Mouse (Mus musculus) monocyte, adult 5-6 weeks (primary cell): ENCODE data around the gene Mef2b. TPM values are rescaled to one million over a fixed set of nuclear protein-coding genes. Genes with fewer than 3 reads are reported as not detected.
A peak's percentile ranks its signal among the peaks of the same experiment; 100 is the strongest.
"Not testable (repeated sequence)": the region's sequence is repeated elsewhere in the genome, so short reads cannot be mapped to it uniquely, and the experiment has no call there.

Experiments used
- ATAC-seq: fragments of 153-309, 156-312 bp; replicated peaks from 2 replicates; pipeline ENCODE4 v1.8.0; 2017; ENCODE audit warnings: mild to moderate bottlenecking; ENCODE audit not compliant: low TSS enrichment, insufficient number of reproducible peaks, severe bottlenecking, poor library complexity, low FRiP score
- total RNA-seq: library from RNA; stranded (forward); fragments of 200-1000, 200-491, 200-594 nt; gene quantifications from 3 replicates; pipeline ENCODE4 v1.2.3, GENCODE M21; 2017

Gene Mef2b
- total RNA-seq, 1 experiment from 2014 or later: 1.5 TPM

- ATAC-seq: no peak
Observed at GRCm38 (mm10) chr8:70211275-70211674, 71.8 kb downstream of the Mef2b start.

DNA sequence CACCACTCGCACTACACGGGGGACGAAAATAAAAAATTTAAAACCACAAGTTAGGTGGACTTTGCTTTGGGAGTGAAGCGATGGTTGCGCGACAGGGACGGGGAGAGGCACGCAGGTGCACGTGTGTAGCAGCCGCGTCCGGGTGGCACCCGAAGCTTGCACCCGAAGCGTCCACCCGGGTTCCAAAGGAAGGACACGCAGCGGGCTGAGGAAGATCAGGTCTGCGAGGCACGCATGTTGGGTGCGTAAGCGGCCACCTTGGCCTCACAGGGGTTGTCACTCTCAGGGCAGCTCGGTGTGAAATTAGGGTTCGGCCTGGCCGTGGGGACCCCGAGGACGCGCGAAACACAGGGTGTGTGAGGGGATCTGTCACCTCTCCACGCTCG is 72.2 kb downstream of the Mef2b start:
- no peak for ATAC-seq

- ATAC-seq: peak; percentile 90
Observed at GRCm38 (mm10) chr8:70212112-70213055, 72.9 kb downstream of the Mef2b start, which contains the start of gene Slc25a42. Gene Slc25a42, minus strand, starts transcription at chr8:70212305.

DNA sequence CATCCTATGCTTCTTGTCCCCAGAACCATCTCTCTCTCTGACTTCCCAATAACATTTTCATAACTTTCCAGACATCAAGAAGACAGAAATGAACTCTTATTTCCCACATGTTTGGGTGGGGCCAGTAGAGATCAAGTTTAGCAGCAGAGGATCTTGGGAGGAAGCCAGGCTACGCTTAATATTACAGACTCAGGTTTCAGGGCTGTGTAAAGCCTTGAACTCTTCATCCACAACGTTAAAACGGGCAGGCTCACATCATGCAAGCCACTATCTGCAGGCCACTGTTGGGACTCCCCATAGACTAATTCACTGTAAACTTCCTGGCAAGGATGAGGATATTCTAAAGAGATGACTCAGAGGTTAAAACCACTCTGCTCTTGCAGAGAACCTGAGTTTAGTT is 74.9 kb downstream of the Mef2b start:
- no peak for ATAC-seq

DNA sequence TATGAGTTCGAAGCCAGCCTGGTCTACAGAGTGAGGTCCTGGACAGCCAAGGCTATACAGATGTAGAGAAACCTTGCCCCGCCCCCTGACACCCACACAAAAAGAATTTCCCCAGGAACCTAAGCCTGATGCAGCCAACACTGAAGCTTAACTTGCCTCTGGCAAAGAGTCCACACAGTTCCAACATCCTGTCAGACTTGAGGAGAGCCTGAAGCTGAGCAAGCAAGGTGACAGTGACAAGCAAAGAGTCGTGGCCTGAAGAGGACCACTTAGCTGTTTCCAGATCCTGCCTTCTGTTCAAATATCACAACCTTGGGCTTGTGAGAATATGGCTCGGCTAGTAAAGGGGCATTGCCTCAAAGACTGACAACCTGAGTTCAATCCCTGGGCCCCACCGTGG is 75.6 kb downstream of the Mef2b start:
- ATAC-seq: no peak

DNA sequence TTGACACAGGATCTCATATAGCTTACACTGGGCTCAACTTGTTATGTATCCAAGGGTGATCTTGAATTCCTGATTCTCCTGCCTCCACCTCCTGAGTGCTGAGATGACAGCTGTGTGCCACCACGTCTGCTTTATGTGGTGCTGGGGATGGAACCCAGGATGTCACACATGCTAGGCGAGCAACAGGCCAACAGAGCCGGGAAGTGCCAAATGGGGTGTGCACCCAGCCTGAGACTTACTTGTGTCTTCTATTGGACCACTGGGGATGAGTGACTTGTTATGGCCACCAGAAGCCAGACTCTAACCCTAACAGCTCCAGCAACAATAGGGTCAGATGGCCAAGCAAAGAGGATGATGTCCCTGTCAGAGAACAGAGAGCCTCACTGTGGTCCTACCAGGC is 76.7 kb downstream of the Mef2b start:
- not testable (repeated sequence) for ATAC-seq

- no peak for ATAC-seq
Observed at GRCm38 (mm10) chr8:70216566-70216965, 77.1 kb downstream of the Mef2b start.

Other genes with a start within 250 kb of the Mef2b start
- 0.95 to 1.6 TPM (median 1.1 TPM) in 3 replicates for gene Tssk6, start 237.5 kb upstream of the Mef2b start, total RNA-seq
- gene Ndufa13, start 237.2 kb upstream of the Mef2b start, total RNA-seq: 91.2 to 131 TPM (median 108 TPM) in 3 replicates
- not detected in 3 replicates for gene Yjefn3, start 237.0 kb upstream of the Mef2b start, total RNA-seq
- 65.6 to 93.7 TPM (median 68.3 TPM) in 3 replicates for gene Gatad2a, start 143.3 kb upstream of the Mef2b start, total RNA-seq
- gene Mau2, start 97.0 kb upstream of the Mef2b start, total RNA-seq: 58.1 to 68.4 TPM (median 66.0 TPM) in 3 replicates
- gene Sugp1, start 96.9 kb upstream of the Mef2b start, total RNA-seq: 32.1 to 49.3 TPM (median 38.7 TPM) in 3 replicates
- 3.2 to 3.9 TPM in 2 of 3 replicates, not detected in the other for gene Tm6sf2, start 66.8 kb upstream of the Mef2b start, total RNA-seq
- gene Hapln4, start 56.3 kb upstream of the Mef2b start, total RNA-seq: not detected in 3 replicates
- gene Ncan, start 18.8 kb upstream of the Mef2b start, total RNA-seq: not detected in 3 replicates
- 6.0 to 12.0 TPM (median 11.1 TPM) in 3 replicates for gene Nr2c2ap, start 8.4 kb upstream of the Mef2b start, total RNA-seq
- gene Rfxank, start 557 bp upstream of the Mef2b start, total RNA-seq: 12.5 to 17.9 TPM (median 17.8 TPM) in 3 replicates
- gene Borcs8, start 212 bp upstream of the Mef2b start, total RNA-seq: 60.6 to 63.2 TPM (median 61.3 TPM) in 3 replicates
- gene Tmem161a, start 32.6 kb downstream of the Mef2b start, total RNA-seq: 4.2 to 14.5 TPM (median 9.0 TPM) in 3 replicates
- gene Slc25a42, start 72.6 kb downstream of the Mef2b start, total RNA-seq: 0.32 to 1.4 TPM in 2 of 3 replicates, not detected in the other
- 14.0 to 47.5 TPM (median 21.6 TPM) in 3 replicates for gene Sugp2, start 94.5 kb downstream of the Mef2b start, total RNA-seq
- 1.7 to 8.4 TPM (median 2.9 TPM) in 3 replicates for gene Armc6, start 94.8 kb downstream of the Mef2b start, total RNA-seq
- gene Homer3, start 143.1 kb downstream of the Mef2b start, total RNA-seq: 2.0 to 3.7 TPM (median 3.4 TPM) in 3 replicates
- 74.6 to 94.0 TPM (median 75.3 TPM) in 3 replicates for gene Ddx49, start 162.8 kb downstream of the Mef2b start, total RNA-seq
- 79.7 to 131 TPM (median 108 TPM) in 3 replicates for gene Cope, start 162.8 kb downstream of the Mef2b start, total RNA-seq
- not detected in 3 replicates for gene Cers1, start 176.1 kb downstream of the Mef2b start, total RNA-seq
- not detected in 3 replicates for gene Gdf1, start 190.1 kb downstream of the Mef2b start, total RNA-seq
- gene Upf1, start 213.6 kb downstream of the Mef2b start, total RNA-seq: 21.5 to 44.5 TPM (median 27.6 TPM) in 3 replicates
- gene Comp, start 233.8 kb downstream of the Mef2b start, total RNA-seq: 0.11 to 4.1 TPM (median 0.19 TPM) in 3 replicates